Mouse (Mus musculus) heart, embryonic 16.5 days (tissue): ENCODE results near the gene Eme2. TPM values are rescaled to one million over a fixed set of nuclear protein-coding genes. Genes with fewer than 3 reads are reported as not detected.
A peak's percentile ranks its signal among the peaks of the same experiment; 100 is the strongest.

Experiments
- ATAC-seq: fragments of 200-750 bp; cut with Nextera tagmentation; replicated peaks from 2 replicates; pipeline ENCODE4 v1.8.0; 2017; ENCODE audit warnings: moderate number of reproducible peaks; ENCODE audit not compliant: insufficient read depth, low FRiP score; ENCODE audit errors: extremely low read depth
- H3K27ac ChIP-seq: fragments of 300-500 bp; sonication (generic); 2 replicates; pipeline ENCODE4 v1.5.1; 2014; ENCODE audit warnings: mild to moderate bottlenecking, low read length, control low read depth, moderate library complexity
- H3K27me3 ChIP-seq: fragments of 300-500 bp; sonication (generic); 2 replicates; pipeline ENCODE4 v1.6.1; 2014; ENCODE audit warnings: low read length, mixed read lengths; ENCODE audit not compliant: control insufficient read depth, insufficient read depth
- H3K36me3 ChIP-seq: fragments of 300-500 bp; sonication (generic); 2 replicates; pipeline ENCODE4 v1.6.1; 2014; ENCODE audit not compliant: control insufficient read depth, insufficient read depth
- H3K4me1 ChIP-seq: fragments of 300-500 bp; sonication (generic); 2 replicates; pipeline ENCODE4 v1.6.1; 2014; ENCODE audit warnings: low read length, mixed read lengths; ENCODE audit not compliant: control insufficient read depth, insufficient read depth
- H3K4me2 ChIP-seq: fragments of 300-500 bp; sonication (generic); 2 replicates; pipeline ENCODE4 v1.6.1; 2014; ENCODE audit warnings: low read depth, mild to moderate bottlenecking, control low read depth, low read length
- H3K4me3 ChIP-seq: fragments of 300-500 bp; sonication (generic); 2 replicates; pipeline ENCODE4 v1.5.1; 2014; ENCODE audit warnings: mild to moderate bottlenecking, control low read depth, low read length
- H3K9ac ChIP-seq: fragments of 300-500 bp; sonication (generic); 2 replicates; pipeline ENCODE4 v1.6.1; 2014; ENCODE audit warnings: low read length, control low read depth
- H3K9me3 ChIP-seq: fragments of 300-500 bp; sonication (generic); replicated peaks from 2 replicates; pipeline ENCODE4 v1.6.1; 2016; ENCODE audit warnings: low read length; ENCODE audit not compliant: control insufficient read depth
- WGBS: fragments of 180-500 bp; shearing (Covaris S2); extraction: QIAGEN DNeasy Blood & Tissue Kit; methylation state at CpG from one replicate; pipeline ENCODE4 v1.1.7; 2014; 5-methylcytosine and 5-hydroxymethylcytosine counted together
- polyA plus RNA-seq: library from polyadenylated mRNA; unstranded; fragments of >200 nt; fragmentation: Nextera tagmentation; extraction: Ambion mirVana; gene quantifications from 2 replicates; pipeline ENCODE4 v1.2.1, GENCODE M21; 2015

Eme2 gene
- polyA plus RNA-seq, 1 experiment from 2014 or later = 18.2 TPM

GRCm38 (mm10) chr17:24892785-24893184 is 2.1 kb downstream of the Eme2 start:
- ATAC-seq = no peak
- no peaks in the 10 kb centered on the region for H3K27me3 ChIP-seq
- no peaks in the 10 kb centered on the region for H3K9me3 ChIP-seq
- H3K9ac ChIP-seq = no peak overlapping the region
- H3K36me3 ChIP-seq = peaks cover 28% of the 10 kb centered on the region
- H3K4me1 ChIP-seq = peaks cover 32% of the 10 kb centered on the region
- WGBS = 83% methylated on average over 12 of the region's 12 CpGs
- no peak overlapping the region for H3K4me3 ChIP-seq
- no peak overlapping the region for H3K4me2 ChIP-seq
- no peak overlapping the region for H3K27ac ChIP-seq

- Histone ChIP-seq H3K9ac (no peak overlapping the region), H3K4me1 (peaks cover 28% of the 10 kb centered on the region), H3K4me3 (no peak overlapping the region), H3K27me3 (no peaks in the 10 kb centered on the region), H3K4me2 (no peak overlapping the region), H3K27ac (no peak overlapping the region), H3K36me3 (peaks cover 28% of the 10 kb centered on the region), H3K9me3 (no peaks in the 10 kb centered on the region)
- WGBS = 80% methylated on average over 13 of the region's 13 CpGs
- no peak for ATAC-seq
Observed at GRCm38 (mm10) chr17:24891321-24891720, 3.6 kb downstream of the Eme2 start.

GRCm38 (mm10) chr17:24890151-24891092 is 4.5 kb downstream of the Eme2 start:
- Histone ChIP-seq H3K4me1 (peaks cover 24% of the 10 kb centered on the region), H3K9ac (no peak overlapping the region), H3K9me3 (no peaks in the 10 kb centered on the region), H3K36me3 (peaks cover 28% of the 10 kb centered on the region), H3K4me2 (no peak overlapping the region), H3K4me3 (no peak overlapping the region), H3K27me3 (no peaks in the 10 kb centered on the region), H3K27ac (no peak overlapping the region)
- WGBS = 85% methylated on average over 19 of the region's 19 CpGs
- ATAC-seq = no peak

- no peak overlapping the region for H3K27ac ChIP-seq
- H3K4me3 ChIP-seq = no peak overlapping the region
- H3K4me1 ChIP-seq = peaks cover 23% of the 10 kb centered on the region
- no peak overlapping the region for H3K4me2 ChIP-seq
- no peak overlapping the region for H3K9ac ChIP-seq
- H3K36me3 ChIP-seq = peaks cover 28% of the 10 kb centered on the region
- no peaks in the 10 kb centered on the region for H3K9me3 ChIP-seq
- ATAC-seq = no peak
- WGBS = 87% methylated on average over 3 of the region's 3 CpGs
- no peaks in the 10 kb centered on the region for H3K27me3 ChIP-seq
Observed at GRCm38 (mm10) chr17:24888862-24889261, 6.0 kb downstream of the Eme2 start.

GRCm38 (mm10) chr17:24887291-24888080 is 7.4 kb downstream of the Eme2 start:
- no peaks in the 10 kb centered on the region for H3K27me3 ChIP-seq
- no peaks in the 10 kb centered on the region for H3K9me3 ChIP-seq
- H3K4me3 ChIP-seq = peak overlapping the region; percentile 97
- H3K27ac ChIP-seq = peak overlapping the region; percentile 80; the same call in 1 of the 2 replicates
- peak overlapping the region; percentile 94 for H3K9ac ChIP-seq
- peaks cover 27% of the 10 kb centered on the region for H3K36me3 ChIP-seq
- no peak for ATAC-seq
- H3K4me1 ChIP-seq = peaks cover 20% of the 10 kb centered on the region
- 58% methylated on average over 18 of the region's 18 CpGs for WGBS
- H3K4me2 ChIP-seq = peak overlapping the region; percentile 98

GRCm38 (mm10) chr17:24886932-24887271 is 8.0 kb downstream of the Eme2 start:
- Histone ChIP-seq H3K9me3 (no peaks in the 10 kb centered on the region), H3K4me2 (peak overlapping the region; percentile 98), H3K4me3 (peak overlapping the region; percentile 97), H3K27me3 (no peaks in the 10 kb centered on the region), H3K9ac (peak overlapping the region; percentile 94), H3K27ac (peak overlapping the region; percentile 80), H3K36me3 (peaks cover 24% of the 10 kb centered on the region), H3K4me1 (peaks cover 20% of the 10 kb centered on the region)
- ATAC-seq = peak; percentile 2; the same call in 1 of the 2 replicates
- WGBS = under 1% methylated on average over 18 of the region's 18 CpGs

GRCm38 (mm10) chr17:24886134-24886931 is 8.6 kb downstream of the Eme2 start, which contains the start of the genes Nubp2 and Spsb3:
Gene Nubp2, minus strand, starts transcription at chr17:24886349.
Gene Spsb3, plus strand, starts transcription at chr17:24886643.
- peaks cover 20% of the 10 kb centered on the region for H3K4me1 ChIP-seq
- no peaks in the 10 kb centered on the region for H3K27me3 ChIP-seq
- peak within 1 kb of the TSS; percentile 98 for H3K4me2 ChIP-seq
- H3K9ac ChIP-seq = peak within 1 kb of the TSS; percentile 94
- ATAC-seq = peak; percentile 95
- under 1% methylated on average over 69 of the region's 69 CpGs for WGBS
- H3K4me3 ChIP-seq = peak within 1 kb of the TSS; percentile 97
- no peaks in the 10 kb centered on the region for H3K9me3 ChIP-seq
- peaks cover 23% of the 10 kb centered on the region for H3K36me3 ChIP-seq
- H3K27ac ChIP-seq = peak within 1 kb of the TSS; percentile 80

- H3K27ac ChIP-seq = no peak overlapping the region
- H3K4me1 ChIP-seq = peaks cover 20% of the 10 kb centered on the region
- peak overlapping the region; percentile 76 for H3K4me3 ChIP-seq
- peak overlapping the region; percentile 74 for H3K9ac ChIP-seq
- ATAC-seq = no peak
- no peaks in the 10 kb centered on the region for H3K9me3 ChIP-seq
- 23% methylated on average over 22 of the region's 22 CpGs for WGBS
- no peaks in the 10 kb centered on the region for H3K27me3 ChIP-seq
- H3K4me2 ChIP-seq = peak overlapping the region; percentile 96
- peaks cover 18% of the 10 kb centered on the region for H3K36me3 ChIP-seq
Observed at GRCm38 (mm10) chr17:24885356-24886133, 9.3 kb downstream of the Eme2 start.
